Mouse (Mus musculus): ENCODE data around the gene Actl7a.

- TF ChIP-seq CTCF (IDR thresholded peaks at IDR 0.05; ENCODE audit: low read depth, low read length): no peak
- no peak for TF ChIP-seq POLR2A (IDR thresholded peaks at IDR 0.05; ENCODE audit: extremely low read depth, insufficient read depth, low read length)
Measured at GRCm38 (mm10) chr4:56768913-56769312, 25.7 kb downstream of the Actl7a start.

All from liver, adult 2 months (tissue).